Mouse (Mus musculus) forebrain, embryonic 16.5 days (tissue): ENCODE measurements at regions not wholly inside any gene's neighbourhood (a gene's known extent, or its start where the extent isn't known, plus 50 kb on each side); places are given as distances from the start of the nearest gene placed in this dataset.
A peak's percentile ranks its signal among the peaks of the same experiment; 100 is the strongest.

Experiments used
- ATAC-seq: fragments of 200-750 bp; cut with Nextera tagmentation; 2 replicates; pipeline ENCODE4 v1.8.0; 2017; ENCODE audit warnings: mild to moderate bottlenecking, moderate library complexity
- H3K27ac ChIP-seq: fragments of 300-500 bp; sonication (generic); 2 replicates; pipeline ENCODE4 v1.5.1; 2014; ENCODE audit warnings: low read length, control low read depth
- H3K27me3 ChIP-seq: fragments of 300-500 bp; sonication (generic); replicated peaks from 2 replicates; pipeline ENCODE4 v1.6.1; 2014; ENCODE audit warnings: low read length; ENCODE audit not compliant: control insufficient read depth, insufficient read depth
- H3K36me3 ChIP-seq: fragments of 300-500 bp; sonication (generic); 2 replicates; pipeline ENCODE4 v1.6.1; 2014; ENCODE audit not compliant: control insufficient read depth, insufficient read depth
- H3K4me1 ChIP-seq: fragments of 300-500 bp; sonication (generic); replicated peaks from 2 replicates; pipeline ENCODE4 v1.6.1; 2014; ENCODE audit warnings: low read length; ENCODE audit not compliant: control insufficient read depth, insufficient read depth
- H3K4me2 ChIP-seq: fragments of 300-500 bp; sonication (generic); 2 replicates; pipeline ENCODE4 v1.6.1; 2014; ENCODE audit warnings: mild to moderate bottlenecking, low read length, control low read depth
- H3K4me3 ChIP-seq: fragments of 300-500 bp; sonication (generic); replicated peaks from 2 replicates; pipeline ENCODE4 v1.5.1; 2014; ENCODE audit warnings: mild to moderate bottlenecking, low read length, control low read depth
- H3K9ac ChIP-seq: fragments of 300-500 bp; sonication (generic); replicated peaks from 2 replicates; pipeline ENCODE4 v1.6.1; 2014; ENCODE audit warnings: low read depth, low read length, control low read depth
- H3K9me3 ChIP-seq: fragments of 300-500 bp; sonication (generic); 2 replicates; pipeline ENCODE4 v1.6.1; 2016; ENCODE audit warnings: low read length; ENCODE audit not compliant: control insufficient read depth
- WGBS: fragments of 180-500 bp; shearing (Covaris S2); extraction: QIAGEN DNeasy Blood & Tissue Kit; methylation state at CpG from one replicate; pipeline ENCODE4 v1.1.7; 2014; 5-methylcytosine and 5-hydroxymethylcytosine counted together

- H3K9me3 ChIP-seq: no peaks in the 10 kb centered on the region
- no peak overlapping the region for H3K4me3 ChIP-seq
- no peaks in the 10 kb centered on the region; the same call in 1 of the 2 replicates for H3K4me1 ChIP-seq
- H3K9ac ChIP-seq: no peak overlapping the region
- ATAC-seq: no peak
- H3K4me2 ChIP-seq: no peak overlapping the region
- 67% methylated on average over 7 of the region's 7 CpGs for WGBS
- no peaks in the 10 kb centered on the region for H3K27me3 ChIP-seq
- no peak overlapping the region for H3K27ac ChIP-seq
- H3K36me3 ChIP-seq: no peaks in the 10 kb centered on the region
Measured at GRCm38 (mm10) chr2:61345311-61345710, 233.1 kb upstream of the Tank start.

- Histone ChIP-seq H3K27me3 (no peaks in the 10 kb centered on the region), H3K4me1 (no peaks in the 10 kb centered on the region; the same call in 1 of the 2 replicates), H3K9me3 (no peaks in the 10 kb centered on the region), H3K9ac (no peak overlapping the region), H3K36me3 (no peaks in the 10 kb centered on the region), H3K27ac (no peak overlapping the region), H3K4me3 (no peak overlapping the region), H3K4me2 (no peak overlapping the region)
- ATAC-seq: peak; percentile 85
- 77% methylated on average over 16 of the region's 16 CpGs for WGBS
Measured at GRCm38 (mm10) chr2:61344556-61345131, 233.7 kb upstream of the Tank start.

GRCm38 (mm10) chr2:61341254-61341653 is 237.1 kb upstream of the Tank start:
- H3K27me3 ChIP-seq: no peaks in the 10 kb centered on the region
- no peak overlapping the region for H3K4me3 ChIP-seq
- no peak overlapping the region for H3K4me2 ChIP-seq
- H3K36me3 ChIP-seq: no peaks in the 10 kb centered on the region
- H3K4me1 ChIP-seq: no peaks in the 10 kb centered on the region; the same call in 1 of the 2 replicates
- no peaks in the 10 kb centered on the region for H3K9me3 ChIP-seq
- WGBS: 91% methylated on average over 5 of the region's 5 CpGs
- no peak overlapping the region for H3K9ac ChIP-seq
- no peak for ATAC-seq
- no peak overlapping the region for H3K27ac ChIP-seq

- Histone ChIP-seq H3K4me2 (no peak overlapping the region), H3K36me3 (no peaks in the 10 kb centered on the region), H3K9me3 (no peaks in the 10 kb centered on the region), H3K4me3 (no peak overlapping the region), H3K9ac (no peak overlapping the region), H3K27ac (no peak overlapping the region), H3K4me1 (no peaks in the 10 kb centered on the region), H3K27me3 (no peaks in the 10 kb centered on the region)
- ATAC-seq: no peak
- WGBS: 81% methylated on average over 4 of the region's 4 CpGs
Measured at GRCm38 (mm10) chr2:61319226-61319625, 259.2 kb upstream of the Tank start.

GRCm38 (mm10) chr2:61310405-61310804 is 268.0 kb upstream of the Tank start:
- Histone ChIP-seq H3K4me1 (no peaks in the 10 kb centered on the region), H3K9me3 (no peaks in the 10 kb centered on the region), H3K9ac (no peak overlapping the region), H3K27ac (no peak overlapping the region), H3K4me3 (no peak overlapping the region), H3K36me3 (no peaks in the 10 kb centered on the region), H3K27me3 (no peaks in the 10 kb centered on the region), H3K4me2 (no peak overlapping the region)
- no peak for ATAC-seq
- WGBS: 53% methylated on average over 4 of the region's 4 CpGs

- Histone ChIP-seq H3K4me2 (no peak overlapping the region), H3K27me3 (no peaks in the 10 kb centered on the region), H3K9ac (no peak overlapping the region), H3K27ac (no peak overlapping the region), H3K4me3 (no peak overlapping the region), H3K36me3 (no peaks in the 10 kb centered on the region), H3K4me1 (no peaks in the 10 kb centered on the region), H3K9me3 (no peaks in the 10 kb centered on the region)
- 91% methylated on average over 2 of the region's 2 CpGs for WGBS
- no peak for ATAC-seq
Measured at GRCm38 (mm10) chr2:61309219-61309618, 269.2 kb upstream of the Tank start.

- no peak overlapping the region for H3K9ac ChIP-seq
Measured at GRCm38 (mm10) chr2:61297135-61297534, 281.2 kb upstream of the Tank start.

GRCm38 (mm10) chr2:61296606-61297005 is 281.8 kb upstream of the Tank start:
- H3K27me3 ChIP-seq: no peaks in the 10 kb centered on the region
- no peak overlapping the region for H3K9ac ChIP-seq
- no peak for ATAC-seq
- H3K9me3 ChIP-seq: no peaks in the 10 kb centered on the region
- no peak overlapping the region for H3K4me2 ChIP-seq
- no peak overlapping the region for H3K27ac ChIP-seq
- 88% methylated on average over 6 of the region's 6 CpGs for WGBS
- no peak overlapping the region for H3K4me3 ChIP-seq
- H3K36me3 ChIP-seq: no peaks in the 10 kb centered on the region
- no peaks in the 10 kb centered on the region for H3K4me1 ChIP-seq

More at GRCm38 (mm10) chr2:61297135-61297534, 281.2 kb upstream of the Tank start:
- H3K4me2 ChIP-seq: no peak overlapping the region
- H3K4me3 ChIP-seq: no peak overlapping the region
- no peaks in the 10 kb centered on the region for H3K36me3 ChIP-seq
- ATAC-seq: no peak
- WGBS: 63% methylated on average over 5 of the region's 5 CpGs
- H3K27ac ChIP-seq: no peak overlapping the region
- H3K4me1 ChIP-seq: no peaks in the 10 kb centered on the region
- H3K9me3 ChIP-seq: no peaks in the 10 kb centered on the region
- no peaks in the 10 kb centered on the region for H3K27me3 ChIP-seq

GRCm38 (mm10) chr2:61295261-61295964 is 283.0 kb upstream of the Tank start:
- H3K4me2 ChIP-seq: no peak overlapping the region
- H3K4me3 ChIP-seq: no peak overlapping the region
- H3K36me3 ChIP-seq: no peaks in the 10 kb centered on the region
- H3K27me3 ChIP-seq: no peaks in the 10 kb centered on the region
- 50% methylated on average over 6 of the region's 6 CpGs for WGBS
- no peak overlapping the region for H3K9ac ChIP-seq
- no peaks in the 10 kb centered on the region for H3K4me1 ChIP-seq
- H3K9me3 ChIP-seq: no peaks in the 10 kb centered on the region
- H3K27ac ChIP-seq: no peak overlapping the region
- ATAC-seq: no peak
